Mouse (Mus musculus) midbrain, embryonic 16.5 days (tissue): ENCODE data around the gene Rpl23. TPM values are rescaled to one million over a fixed set of nuclear protein-coding genes. Genes with fewer than 3 reads are reported as not detected.

Experiments used
- ATAC-seq: fragments of 200-750 bp; cut with Nextera tagmentation; 2 replicates; pipeline ENCODE4 v1.8.0; 2017; ENCODE audit warnings: moderate TSS enrichment
- H3K27ac ChIP-seq: fragments of 300-500 bp; sonication (generic); 2 replicates; pipeline ENCODE4 v1.5.1; 2014; ENCODE audit warnings: mild to moderate bottlenecking, low read length, mixed read lengths
- H3K27me3 ChIP-seq: fragments of 300-500 bp; sonication (generic); 2 replicates; pipeline ENCODE4 v1.6.1; 2014; ENCODE audit warnings: low read depth, low read length, mixed read lengths; ENCODE audit not compliant: control insufficient read depth, insufficient read depth
- H3K36me3 ChIP-seq: fragments of 300-500 bp; sonication (generic); 2 replicates; pipeline ENCODE4 v1.6.1; 2014; ENCODE audit warnings: mild to moderate bottlenecking, low read length, moderate library complexity, mixed read lengths; ENCODE audit not compliant: control insufficient read depth, insufficient read depth
- H3K4me1 ChIP-seq: fragments of 300-500 bp; sonication (generic); 2 replicates; pipeline ENCODE4 v1.6.1; 2014; ENCODE audit warnings: mild to moderate bottlenecking, low read length, mixed read lengths; ENCODE audit not compliant: control insufficient read depth, insufficient read depth
- H3K4me2 ChIP-seq: fragments of 300-500 bp; sonication (generic); 2 replicates; pipeline ENCODE4 v1.6.1; 2014; ENCODE audit warnings: mild to moderate bottlenecking, low read length, mixed read lengths
- H3K4me3 ChIP-seq: fragments of 300-500 bp; sonication (generic); 2 replicates; pipeline ENCODE4 v1.5.1; 2014; ENCODE audit warnings: low read depth, mild to moderate bottlenecking, low read length, moderate library complexity, mixed read lengths
- H3K9ac ChIP-seq: fragments of 300-500 bp; sonication (generic); 2 replicates; pipeline ENCODE4 v1.6.1; 2014; ENCODE audit warnings: low read depth, low read length, mixed read lengths
- H3K9me3 ChIP-seq: fragments of 300-500 bp; sonication (generic); replicated peaks from 2 replicates; pipeline ENCODE4 v1.6.1; 2014; ENCODE audit warnings: mild to moderate bottlenecking, low read length, mixed read lengths; ENCODE audit not compliant: control insufficient read depth, poor library complexity, severe bottlenecking
- WGBS: fragments of 180-500 bp; shearing (Covaris S2); extraction: QIAGEN DNeasy Blood & Tissue Kit; methylation state at CpG from one replicate; pipeline ENCODE4 v1.1.7; 2014; 5-methylcytosine and 5-hydroxymethylcytosine counted together
- polyA plus RNA-seq: library from polyadenylated mRNA; unstranded; fragments of >200 nt; fragmentation: Nextera tagmentation; extraction: Ambion mirVana; gene quantifications from 2 replicates; pipeline ENCODE4 v1.2.1, GENCODE M21; 2015

Rpl23 gene
- polyA plus RNA-seq, 1 experiment from 2014 or later, result 286 TPM

DNA sequence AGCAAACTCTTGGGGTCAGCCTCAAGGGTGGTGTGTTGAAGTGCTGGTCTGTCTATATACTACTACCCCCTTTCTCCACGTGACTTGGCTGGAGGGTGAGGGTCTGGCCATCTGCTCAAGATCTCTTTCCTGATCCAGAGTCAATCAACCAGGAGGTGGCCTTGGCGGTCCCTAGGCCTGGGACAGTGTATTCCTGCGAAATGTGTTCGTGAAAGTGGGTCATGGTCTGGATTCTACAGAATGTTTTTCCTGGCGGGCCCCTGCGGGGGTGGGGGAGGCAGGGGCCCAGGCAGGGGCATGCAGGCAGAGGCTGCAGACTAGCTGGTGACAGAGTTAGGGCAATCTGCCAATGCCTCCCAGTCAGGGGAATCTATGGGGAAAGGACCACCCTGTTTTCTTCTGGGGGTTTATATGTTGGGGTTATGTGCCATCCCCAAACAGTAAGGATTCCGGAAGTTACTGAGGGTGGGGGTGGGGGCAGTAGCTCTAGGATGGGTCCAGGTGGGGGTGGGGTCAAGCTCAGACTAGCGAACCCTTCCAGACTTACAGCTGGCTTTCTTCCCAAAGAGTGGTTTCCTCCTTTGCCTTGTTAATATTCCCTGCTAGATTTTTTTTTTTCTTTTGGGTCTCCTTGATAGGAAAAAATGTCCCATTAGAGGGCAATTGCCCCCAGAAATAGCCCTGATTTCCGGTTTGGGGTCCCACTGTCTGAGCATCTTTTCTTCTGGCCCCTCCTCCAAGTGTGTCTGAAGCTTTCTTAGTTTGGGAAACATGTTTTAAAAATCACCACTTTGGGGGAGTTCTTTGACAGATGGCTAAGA lies 22.8 kb upstream of the Rpl23 start:
- peaks cover 6% of the 10 kb centered on the region; the same call in 1 of the 2 replicates for H3K36me3 ChIP-seq
- no peaks in the 10 kb centered on the region for H3K27me3 ChIP-seq
- ATAC-seq, result no peak
- H3K9ac ChIP-seq, result peak overlapping the region; percentile 37; the same call in 1 of the 2 replicates
- no peaks in the 10 kb centered on the region for H3K9me3 ChIP-seq
- H3K4me3 ChIP-seq, result no peak overlapping the region
- peak overlapping the region; percentile 72 for H3K27ac ChIP-seq
- peak overlapping the region; percentile 46 for H3K4me2 ChIP-seq
- H3K4me1 ChIP-seq, result peaks cover 59% of the 10 kb centered on the region
- 21% methylated on average over 9 of the region's 9 CpGs for WGBS

DNA sequence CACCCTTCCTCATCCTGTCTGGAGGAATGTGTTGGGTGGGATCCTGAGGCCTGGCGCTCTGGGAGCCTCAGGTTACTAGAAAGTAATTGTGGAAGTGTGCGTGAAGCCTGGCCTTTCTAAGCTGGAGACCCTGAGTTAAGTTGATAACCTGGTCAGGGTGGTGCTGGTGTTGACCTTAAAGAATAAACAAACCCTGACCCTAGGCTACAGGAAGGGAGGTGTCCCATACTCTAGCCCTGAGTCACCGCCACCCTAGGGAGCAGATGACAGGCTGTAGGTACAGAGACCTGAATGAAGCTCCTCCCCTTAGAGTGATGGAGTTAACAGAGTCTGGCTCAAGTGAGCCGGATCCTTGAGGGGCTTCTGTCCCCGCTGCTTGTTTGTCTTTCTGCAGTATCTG lies 21.6 kb upstream of the Rpl23 start:
- 78% methylated on average over 5 of the region's 5 CpGs for WGBS
- H3K36me3 ChIP-seq, result 0 out of 2 replicates have a peak, but pooled peaks cover 3% of the 10 kb centered on the region
- H3K27ac ChIP-seq, result no peak overlapping the region
- no peaks in the 10 kb centered on the region for H3K9me3 ChIP-seq
- H3K9ac ChIP-seq, result no peak overlapping the region
- no peak overlapping the region for H3K4me2 ChIP-seq
- no peak overlapping the region for H3K4me3 ChIP-seq
- no peak for ATAC-seq
- H3K4me1 ChIP-seq, result peaks cover 52% of the 10 kb centered on the region
- no peaks in the 10 kb centered on the region for H3K27me3 ChIP-seq

DNA sequence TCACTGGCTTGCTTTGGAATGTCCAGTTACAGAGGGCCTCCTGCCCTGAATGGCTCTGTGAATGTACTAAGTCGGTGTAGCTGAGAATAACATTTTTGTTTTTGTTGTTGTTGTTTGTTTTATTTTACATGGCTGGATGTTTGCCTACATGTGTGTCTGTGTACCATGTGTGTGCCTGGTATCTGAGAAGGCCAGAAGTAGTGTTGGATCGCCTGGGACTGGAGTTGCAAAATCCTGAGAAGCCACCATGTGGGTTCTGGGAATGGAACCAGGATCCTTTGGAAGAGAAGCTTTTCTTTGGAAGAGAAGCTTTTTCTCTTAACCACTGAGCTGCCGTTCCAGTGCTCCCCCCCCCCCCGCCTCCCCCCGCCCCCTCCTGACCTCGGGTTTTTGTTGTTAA lies 20.3 kb upstream of the Rpl23 start:
- H3K4me1 ChIP-seq, result peaks cover 50% of the 10 kb centered on the region
- 0 out of 2 replicates have a peak, but pooled peaks cover 1% of the 10 kb centered on the region for H3K36me3 ChIP-seq
- no peak overlapping the region for H3K27ac ChIP-seq
- no peaks in the 10 kb centered on the region for H3K27me3 ChIP-seq
- H3K9ac ChIP-seq, result no peak overlapping the region
- H3K4me3 ChIP-seq, result no peak overlapping the region
- no peaks in the 10 kb centered on the region for H3K9me3 ChIP-seq
- peak overlapping the region; percentile 76 for H3K4me2 ChIP-seq
- 33% methylated on average over 6 of the region's 6 CpGs for WGBS
- ATAC-seq, result no peak

DNA sequence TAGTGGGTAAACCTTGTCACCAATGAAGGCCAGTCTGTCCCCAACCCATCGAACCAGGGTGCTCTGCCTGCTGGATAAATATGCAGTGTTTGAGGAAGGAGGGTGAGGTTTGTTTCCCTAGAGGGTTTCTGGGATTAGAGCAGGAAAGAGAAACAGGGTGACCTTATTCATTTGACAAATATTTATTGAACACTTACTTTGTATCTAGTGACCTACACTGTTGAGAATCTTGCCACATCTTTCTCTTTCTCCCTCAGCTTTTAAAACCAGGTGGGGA lies 19.9 kb upstream of the Rpl23 start:
- H3K4me2 ChIP-seq, result peak overlapping the region; percentile 76
- H3K4me1 ChIP-seq, result peaks cover 50% of the 10 kb centered on the region
- peak overlapping the region; percentile 98; the same call in 1 of the 2 replicates for H3K9ac ChIP-seq
- H3K9me3 ChIP-seq, result no peaks in the 10 kb centered on the region
- no peak overlapping the region for H3K27ac ChIP-seq
- H3K4me3 ChIP-seq, result peak overlapping the region; percentile 92
- ATAC-seq, result no peak
- H3K36me3 ChIP-seq, result no peaks in the 10 kb centered on the region
- no peaks in the 10 kb centered on the region for H3K27me3 ChIP-seq
- WGBS, result 60% methylated on average over 1 of the region's 1 CpGs

DNA sequence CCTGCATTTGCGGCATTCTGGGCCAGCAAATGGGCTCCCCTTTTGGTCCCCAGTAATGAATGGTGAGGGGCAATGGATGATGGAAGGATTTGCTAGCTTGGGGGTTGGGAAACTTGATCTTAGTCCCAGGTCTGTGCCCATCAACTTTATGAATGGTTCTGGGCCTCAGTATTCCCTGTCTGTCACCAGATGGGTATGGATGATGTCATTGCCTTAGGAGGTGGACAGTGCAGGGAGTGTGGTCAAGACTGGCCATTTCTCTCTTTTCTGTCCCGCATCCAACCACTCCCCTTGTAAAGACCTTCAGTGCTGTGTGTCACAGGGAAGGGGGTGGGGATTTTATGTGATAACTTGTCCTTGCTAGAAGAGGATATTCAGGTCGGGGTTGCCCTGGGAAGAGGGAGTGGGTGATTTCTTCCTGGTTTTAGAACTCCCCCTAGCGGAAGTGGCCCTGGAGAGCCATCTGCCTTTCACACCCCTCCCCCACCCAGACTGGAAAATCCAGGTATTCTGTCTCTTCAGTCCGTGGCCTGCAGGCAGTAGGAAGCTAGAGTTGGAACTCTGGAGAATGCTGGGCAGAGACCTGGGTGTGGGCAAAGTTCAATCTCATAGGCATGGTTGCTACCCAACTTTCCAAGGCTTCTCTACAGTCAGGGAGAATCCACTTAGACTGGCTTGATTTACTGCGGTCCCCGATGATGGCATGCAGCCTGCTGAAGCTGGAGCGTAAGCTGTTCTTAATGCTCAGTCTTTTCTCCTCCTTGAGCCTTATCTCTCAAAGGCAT lies 19.4 kb upstream of the Rpl23 start:
- Histone ChIP-seq H3K27ac (peak overlapping the region; percentile 98), H3K4me1 (peaks cover 49% of the 10 kb centered on the region), H3K9ac (peak overlapping the region; percentile 98), H3K36me3 (no peaks in the 10 kb centered on the region), H3K9me3 (no peaks in the 10 kb centered on the region), H3K4me2 (peak overlapping the region; percentile 76), H3K4me3 (peak overlapping the region; percentile 92), H3K27me3 (no peaks in the 10 kb centered on the region)
- WGBS, result 28% methylated on average over 8 of the region's 8 CpGs
- no peak for ATAC-seq

DNA sequence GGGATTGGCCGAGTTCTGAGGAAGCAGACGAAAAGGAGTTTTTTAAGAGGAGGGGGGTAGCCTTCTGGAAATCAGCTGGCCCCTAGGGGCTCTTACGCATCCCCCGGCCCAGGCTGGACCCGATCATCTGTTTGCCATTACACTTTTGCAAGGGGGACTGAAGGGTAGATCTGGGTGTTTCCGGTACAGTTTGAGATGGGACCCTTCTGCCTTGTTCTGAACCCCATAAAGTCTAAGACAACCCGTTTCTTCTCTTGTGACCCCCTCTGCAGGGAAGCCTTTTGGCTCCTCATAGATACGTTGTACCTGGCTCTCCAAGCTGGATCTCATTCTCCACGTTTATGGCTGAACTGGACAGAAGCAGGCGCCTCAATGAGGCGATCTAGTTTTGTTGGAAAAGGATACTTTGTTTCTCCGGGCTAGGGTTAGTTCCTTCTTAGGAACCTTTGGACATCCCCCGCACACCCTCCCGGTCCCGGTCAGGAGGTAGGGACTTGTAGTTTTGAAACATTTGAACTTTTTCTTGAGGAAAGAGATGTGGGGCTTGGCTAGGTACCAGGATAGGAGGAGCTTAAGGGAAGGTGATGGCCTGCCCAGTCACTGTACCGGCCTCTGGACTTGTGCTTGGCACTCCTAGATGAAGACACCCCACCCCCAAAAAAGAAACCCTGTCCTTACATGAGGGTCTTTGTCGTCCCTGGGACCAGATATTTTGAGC lies 18.6 kb upstream of the Rpl23 start:
- Histone ChIP-seq H3K9me3 (no peaks in the 10 kb centered on the region), H3K27ac (peak overlapping the region; percentile 98), H3K27me3 (no peaks in the 10 kb centered on the region), H3K4me3 (peak overlapping the region; percentile 92), H3K4me1 (peaks cover 42% of the 10 kb centered on the region), H3K36me3 (no peaks in the 10 kb centered on the region), H3K9ac (peak overlapping the region; percentile 98), H3K4me2 (peak overlapping the region; percentile 76)
- WGBS, result 7% methylated on average over 17 of the region's 17 CpGs
- ATAC-seq, result no peak

DNA sequence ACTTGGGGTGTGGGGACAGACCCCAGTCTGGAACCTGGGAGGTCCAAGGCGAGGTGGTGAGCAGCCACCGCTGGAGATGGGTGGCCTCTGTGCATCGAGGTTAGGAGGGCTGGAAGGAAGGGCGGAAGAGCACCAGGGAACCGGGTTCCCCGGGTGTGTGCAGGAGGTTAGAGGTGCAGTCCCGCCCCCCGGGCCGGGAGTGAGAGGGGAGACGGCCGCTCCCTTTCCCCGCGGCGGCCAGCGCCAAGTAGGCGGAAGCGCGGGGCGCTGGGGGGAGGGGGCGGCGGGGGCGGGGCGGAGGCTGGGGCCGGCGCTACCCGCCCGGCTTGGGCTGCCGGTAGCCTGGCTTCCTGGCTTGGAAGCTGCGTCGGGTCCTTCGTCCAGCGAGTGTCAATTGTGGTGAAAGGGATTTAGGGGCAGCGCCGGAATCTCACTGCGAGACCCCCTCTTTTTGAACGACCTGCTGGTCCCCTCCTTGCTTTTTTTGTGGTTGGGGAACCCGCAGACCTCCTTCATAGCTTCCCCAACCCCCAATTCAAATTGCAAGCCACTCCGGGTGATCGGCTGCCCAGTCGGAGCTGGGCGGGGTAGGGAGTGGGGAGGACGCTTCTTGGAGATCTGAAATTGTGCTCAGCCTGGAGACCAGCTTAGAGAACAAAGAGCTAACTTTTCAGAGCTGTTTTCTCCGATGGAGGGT lies 17.9 kb upstream of the Rpl23 start:
- WGBS, result under 1% methylated on average over 30 of the region's 43 CpGs
- H3K9me3 ChIP-seq, result no peaks in the 10 kb centered on the region
- H3K4me2 ChIP-seq, result peak overlapping the region; percentile 76
- H3K4me1 ChIP-seq, result peaks cover 35% of the 10 kb centered on the region
- peak; percentile 62 for ATAC-seq
- no peaks in the 10 kb centered on the region for H3K27me3 ChIP-seq
- H3K9ac ChIP-seq, result peak overlapping the region; percentile 98
- H3K27ac ChIP-seq, result peak overlapping the region; percentile 98
- H3K4me3 ChIP-seq, result peak overlapping the region; percentile 92
- H3K36me3 ChIP-seq, result no peaks in the 10 kb centered on the region

DNA sequence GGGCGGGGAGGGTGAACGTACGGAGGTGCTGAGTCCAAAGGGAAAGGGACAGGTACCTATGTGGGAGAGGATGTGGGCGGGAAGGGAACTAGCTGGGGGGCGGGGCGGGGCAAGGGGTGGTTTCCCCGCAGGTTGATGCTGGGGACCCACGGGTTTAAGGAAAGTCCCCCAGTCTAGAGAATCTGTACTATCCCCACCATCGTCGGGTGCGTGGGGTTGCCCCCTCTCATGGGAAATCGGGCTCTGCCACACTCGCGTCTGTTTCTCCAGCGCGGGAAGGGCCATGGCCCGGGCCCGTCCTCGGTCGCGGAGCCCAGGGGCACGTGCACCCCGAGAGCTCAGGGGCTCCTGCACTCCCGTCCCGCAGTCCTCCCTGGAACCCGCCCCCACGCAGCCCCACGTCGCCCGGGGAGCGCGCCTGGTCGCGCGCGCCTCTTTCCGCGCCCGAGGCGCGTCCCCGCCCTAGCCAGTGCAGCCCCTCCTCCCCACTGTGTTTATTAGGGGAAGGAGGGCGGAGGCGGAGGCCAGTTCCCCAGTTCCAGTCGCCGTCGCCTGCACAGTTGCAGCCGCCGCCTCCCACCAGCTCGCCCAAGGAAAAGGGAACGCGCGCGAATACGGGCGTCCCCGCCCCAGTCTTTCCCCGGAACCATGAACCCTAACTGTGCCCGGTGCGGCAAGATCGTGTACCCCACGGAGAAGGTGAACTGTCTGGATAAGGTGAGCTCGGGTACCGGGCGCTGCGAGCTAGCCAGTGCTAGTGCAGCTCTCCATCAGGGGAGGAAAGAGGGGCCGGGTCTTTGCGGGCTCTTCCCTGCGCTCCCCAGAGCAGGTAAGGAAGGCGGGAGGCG lies 17.1 kb upstream of the Rpl23 start:
- H3K27me3 ChIP-seq, result no peaks in the 10 kb centered on the region
- WGBS, result under 1% methylated on average over 68 of the region's 71 CpGs
- ATAC-seq, result peak; percentile 88
- peak overlapping the region; percentile 98 for H3K27ac ChIP-seq
- no peaks in the 10 kb centered on the region for H3K9me3 ChIP-seq
- peak overlapping the region; percentile 76 for H3K4me2 ChIP-seq
- no peaks in the 10 kb centered on the region for H3K36me3 ChIP-seq
- H3K9ac ChIP-seq, result peak overlapping the region; percentile 98
- peaks cover 27% of the 10 kb centered on the region for H3K4me1 ChIP-seq
- peak overlapping the region; percentile 92 for H3K4me3 ChIP-seq
